Mouse (Mus musculus): ENCODE measurements around the gene Fndc11. TPM values are rescaled to one million over a fixed set of nuclear protein-coding genes. Genes with fewer than 3 reads are reported as not detected.
"Not testable (repeated sequence)": the region's sequence is repeated elsewhere in the genome, so short reads cannot be mapped to it uniquely, and the experiment has no call there.

The Fndc11 gene
- polyA plus RNA-seq (2015; fragmentation: Nextera tagmentation; extraction: Ambion mirVana): 0.15 and 0.23 TPM in 2 replicates

DNA sequence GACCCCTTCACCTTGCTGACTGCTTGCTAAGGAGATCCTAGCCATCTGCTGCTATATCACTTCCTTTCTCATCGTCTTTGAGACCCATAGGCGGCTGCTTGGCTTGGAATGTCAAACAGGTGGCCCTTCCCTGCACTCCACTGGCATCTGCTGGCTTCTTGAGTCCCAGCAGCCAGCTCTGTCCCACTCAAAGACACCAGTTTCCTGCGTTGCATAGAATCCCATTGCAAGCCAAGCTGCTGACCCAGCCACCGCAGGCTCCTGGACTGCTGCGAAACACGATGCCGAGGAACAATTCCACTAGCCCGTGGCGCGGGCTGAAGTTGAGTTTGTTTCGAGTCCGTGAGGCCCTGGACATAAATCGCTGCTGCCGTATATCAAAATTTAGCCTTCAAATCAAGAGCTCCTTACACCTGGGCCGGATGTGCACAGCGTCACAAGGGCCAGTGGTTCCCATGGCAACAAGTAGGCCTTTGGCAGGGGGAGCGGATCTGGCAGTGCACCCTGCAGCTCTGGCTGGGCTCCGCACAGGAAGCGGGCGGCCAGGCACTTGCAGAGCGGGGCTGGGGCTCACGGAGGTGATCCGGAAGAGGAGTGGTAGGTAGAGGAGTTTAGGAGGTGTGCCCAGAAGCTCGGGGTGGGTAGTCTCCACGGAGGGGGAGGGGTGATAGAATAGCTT lies at the start of gene Fndc11:
Gene Fndc11, plus strand, starts transcription at position 476 of the 679 bp plus-strand sequence.
- H3K36me3 ChIP-seq (ENCODE audit: poor library complexity, severe bottlenecking): no peaks in the 10 kb centered on the region
- peak; percentile 73 for ATAC-seq
- 5% methylated on average over 25 of the region's 25 CpGs for WGBS
- H3K4me3 ChIP-seq: peak within 1 kb of the TSS; percentile 30
- no peaks in the 10 kb centered on the region for H3K9me3 ChIP-seq (replicated peaks)
- H3K4me2 ChIP-seq: peak within 1 kb of the TSS; percentile 64
- H3K9ac ChIP-seq: peak within 1 kb of the TSS; percentile 37; the same call in 1 of the 2 replicates
- peaks cover 12% of the 10 kb centered on the region for H3K4me1 ChIP-seq
- H3K27me3 ChIP-seq: peaks cover 9% of the 10 kb centered on the region
- H3K27ac ChIP-seq: no peak within 1 kb of the TSS

DNA sequence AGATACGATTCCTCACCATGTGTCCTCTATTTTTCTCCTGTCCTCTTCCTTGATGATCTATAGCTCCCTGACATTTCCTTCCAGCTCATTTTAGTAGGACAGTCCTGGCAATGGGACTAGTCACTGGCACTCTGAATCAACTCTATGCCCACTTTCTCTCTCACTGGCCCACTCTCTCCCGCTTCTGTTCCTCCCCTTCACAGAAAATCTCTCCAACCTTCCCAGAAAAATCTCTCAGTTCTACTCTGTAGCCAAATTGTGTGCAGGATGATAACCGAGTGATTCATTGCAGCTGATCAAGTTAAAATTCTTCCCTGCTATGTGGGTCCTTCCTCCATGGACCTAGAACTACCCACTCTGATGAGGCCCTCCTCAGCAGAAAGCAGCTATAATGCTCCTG lies 45.2 kb upstream of the Fndc11 start:
- no peak overlapping the region for H3K4me3 ChIP-seq
- WGBS: 83% methylated on average over 3 of the region's 3 CpGs
- ATAC-seq: no peak
- H3K36me3 ChIP-seq (ENCODE audit: poor library complexity, severe bottlenecking): no peaks in the 10 kb centered on the region
- H3K9ac ChIP-seq: no peak overlapping the region
- H3K27ac ChIP-seq: no peak overlapping the region
- H3K4me2 ChIP-seq: no peak overlapping the region
- no peaks in the 10 kb centered on the region for H3K27me3 ChIP-seq
- H3K9me3 ChIP-seq (replicated peaks): no peaks in the 10 kb centered on the region
- H3K4me1 ChIP-seq: no peaks in the 10 kb centered on the region

DNA sequence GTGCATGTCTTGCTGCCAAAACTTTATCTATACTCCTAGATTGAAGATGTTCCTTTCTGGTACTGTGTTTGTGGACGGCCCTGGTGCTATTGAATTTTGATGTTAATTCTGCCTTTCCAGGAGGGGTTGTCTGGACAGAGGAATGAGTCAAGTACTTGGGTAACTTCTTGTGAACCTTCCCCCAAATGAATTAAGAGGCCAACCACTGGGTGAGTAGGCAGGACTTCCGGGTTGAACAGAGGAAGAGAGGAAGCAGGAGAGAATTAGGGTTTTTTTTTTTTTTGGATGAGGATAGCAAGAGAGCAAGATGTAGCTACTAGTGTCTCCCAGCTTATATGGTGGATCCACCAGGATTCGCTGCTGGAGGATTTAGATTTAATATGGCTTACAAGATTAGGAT lies 41.8 kb upstream of the Fndc11 start:
- no peaks in the 10 kb centered on the region for H3K4me1 ChIP-seq
- H3K9me3 ChIP-seq (replicated peaks): no peaks in the 10 kb centered on the region
- 80% methylated on average over 3 of the region's 3 CpGs for WGBS
- no peak for ATAC-seq
- no peak overlapping the region for H3K4me2 ChIP-seq
- H3K27ac ChIP-seq: no peak overlapping the region
- H3K27me3 ChIP-seq: no peaks in the 10 kb centered on the region
- H3K4me3 ChIP-seq: no peak overlapping the region
- no peak overlapping the region for H3K9ac ChIP-seq
- H3K36me3 ChIP-seq (ENCODE audit: poor library complexity, severe bottlenecking): no peaks in the 10 kb centered on the region

DNA sequence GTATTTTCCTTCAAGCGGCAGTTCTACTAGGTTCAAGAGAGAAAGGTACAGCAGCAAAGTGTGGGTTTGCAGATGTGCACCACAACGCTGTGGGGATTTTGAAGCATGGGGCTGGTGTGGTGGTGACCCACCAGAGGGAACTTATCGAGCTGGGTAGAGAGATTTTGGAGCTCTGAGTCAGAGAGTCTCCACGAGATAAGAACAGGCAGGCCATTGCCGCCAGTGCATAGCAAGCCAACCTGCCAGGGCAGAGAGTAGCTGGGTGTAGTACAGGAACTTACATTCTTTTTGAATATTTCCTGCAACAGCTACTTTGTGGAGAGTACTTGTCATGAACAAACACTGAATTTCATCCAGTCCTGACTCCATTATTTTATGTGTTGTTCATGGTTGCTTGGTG lies 41.3 kb upstream of the Fndc11 start:
- no peaks in the 10 kb centered on the region for H3K36me3 ChIP-seq (ENCODE audit: poor library complexity, severe bottlenecking)
- H3K9me3 ChIP-seq (replicated peaks): no peaks in the 10 kb centered on the region
- WGBS: 81% methylated on average over 5 of the region's 5 CpGs
- H3K27ac ChIP-seq: no peak overlapping the region
- no peaks in the 10 kb centered on the region for H3K27me3 ChIP-seq
- H3K4me1 ChIP-seq: no peaks in the 10 kb centered on the region
- H3K9ac ChIP-seq: no peak overlapping the region
- ATAC-seq: no peak
- no peak overlapping the region for H3K4me2 ChIP-seq
- H3K4me3 ChIP-seq: no peak overlapping the region

DNA sequence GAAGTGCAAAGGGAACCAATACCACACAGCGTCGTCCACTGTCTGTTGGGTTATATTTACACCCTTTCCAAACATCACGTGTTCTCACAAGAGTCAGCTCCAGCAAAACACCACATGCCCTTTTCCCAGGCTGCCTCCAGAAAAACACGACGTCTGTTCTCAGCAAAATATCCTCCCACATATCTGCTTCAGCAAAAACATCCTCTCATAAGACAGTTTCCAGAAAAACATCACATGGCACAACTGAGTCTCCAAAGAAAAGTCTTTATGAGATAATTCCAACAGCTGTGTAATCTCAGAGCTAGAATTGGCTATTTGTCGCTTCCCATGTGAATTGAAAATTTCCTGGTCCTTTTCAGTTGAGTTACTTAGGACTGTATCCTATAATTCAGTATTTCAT lies 38.9 kb upstream of the Fndc11 start:
- no peak overlapping the region for H3K4me2 ChIP-seq
- no peak overlapping the region for H3K4me3 ChIP-seq
- 0 out of 2 replicates have a peak, but pooled peaks cover 6% of the 10 kb centered on the region for H3K27me3 ChIP-seq
- no peaks in the 10 kb centered on the region for H3K36me3 ChIP-seq (ENCODE audit: poor library complexity, severe bottlenecking)
- H3K9ac ChIP-seq: no peak overlapping the region
- ATAC-seq: no peak
- no peaks in the 10 kb centered on the region for H3K4me1 ChIP-seq
- H3K27ac ChIP-seq: no peak overlapping the region
- no peaks in the 10 kb centered on the region for H3K9me3 ChIP-seq (replicated peaks)
- WGBS: 78% methylated on average over 6 of the region's 6 CpGs

DNA sequence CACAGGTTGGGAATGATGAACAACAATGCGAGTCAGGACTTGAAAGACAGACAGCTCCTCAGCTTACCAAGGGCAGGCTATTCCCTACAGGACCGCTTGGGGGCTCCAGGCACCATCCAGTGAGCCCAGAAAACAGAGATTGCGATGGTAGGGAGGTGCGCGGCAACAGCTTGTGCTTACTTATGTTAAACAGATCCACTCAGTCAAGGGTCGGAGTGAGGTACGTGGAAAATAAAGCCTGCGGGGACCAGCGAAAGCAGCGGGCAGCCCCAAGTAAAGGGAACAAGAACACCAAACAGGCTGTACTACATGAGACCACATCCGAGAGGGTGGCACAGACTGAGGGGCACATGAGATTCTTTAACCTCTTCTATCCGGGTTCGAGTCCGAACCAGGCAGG lies 33.2 kb upstream of the Fndc11 start:
- 0 out of 2 replicates have a peak, but pooled peaks cover 6% of the 10 kb centered on the region for H3K27me3 ChIP-seq
- H3K4me3 ChIP-seq: peak overlapping the region; percentile 81
- peak overlapping the region; percentile 98 for H3K9ac ChIP-seq
- peaks cover 13% of the 10 kb centered on the region for H3K4me1 ChIP-seq
- H3K27ac ChIP-seq: peak overlapping the region; percentile 95
- under 1% methylated on average over 14 of the region's 14 CpGs for WGBS
- no peaks in the 10 kb centered on the region for H3K9me3 ChIP-seq (replicated peaks)
- ATAC-seq: peak; percentile 89
- H3K36me3 ChIP-seq (ENCODE audit: poor library complexity, severe bottlenecking): peaks cover 16% of the 10 kb centered on the region
- peak overlapping the region; percentile 71 for H3K4me2 ChIP-seq

DNA sequence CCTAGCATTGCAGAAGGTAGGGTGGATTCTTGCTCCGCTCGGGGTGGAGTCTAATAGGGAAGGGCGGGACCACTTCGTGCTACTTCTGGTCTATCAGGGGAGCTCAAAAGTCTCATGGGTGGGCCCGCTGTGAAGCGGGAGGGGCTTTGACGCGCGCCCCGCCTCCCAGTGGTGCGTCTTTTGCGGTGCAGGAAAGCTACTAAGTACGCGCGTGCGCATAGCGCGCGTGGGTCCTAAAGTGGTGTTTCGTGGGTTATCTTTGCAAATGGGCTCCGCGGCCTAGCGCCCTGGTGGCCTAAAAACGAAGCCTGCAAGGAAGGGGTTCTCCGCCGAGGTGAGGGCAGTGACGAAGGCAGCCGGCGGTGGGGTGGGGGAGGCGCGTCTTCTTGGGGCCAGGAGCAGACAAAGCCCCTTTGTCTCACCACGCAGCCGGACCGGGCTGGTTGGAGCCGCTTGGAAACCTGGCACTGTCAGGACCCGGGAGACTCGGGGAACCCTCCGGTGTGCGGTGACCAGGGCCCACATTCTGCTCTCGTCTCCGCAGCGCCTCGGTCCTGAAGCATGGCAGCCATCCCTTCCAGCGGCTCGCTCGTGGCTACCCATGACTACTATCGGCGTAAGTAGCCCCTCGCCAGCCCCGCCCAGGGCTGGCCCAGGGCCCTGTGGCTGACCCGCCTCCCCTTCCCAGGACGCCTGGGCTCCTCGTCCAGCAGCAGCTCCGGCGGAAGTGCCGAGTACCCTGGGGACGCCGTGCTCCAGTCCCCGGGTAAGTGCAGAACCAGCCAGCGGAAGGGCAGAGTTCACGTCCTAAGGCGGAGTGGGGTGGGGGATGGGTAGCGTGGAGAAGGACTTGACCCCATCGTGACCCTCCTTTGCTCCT lies 32.5 kb upstream of the Fndc11 start, which contains the start of gene Ppdpf:
Gene Ppdpf, plus strand, starts transcription at position 127 of the 880 bp plus-strand sequence.
- WGBS: under 1% methylated on average over 63 of the region's 64 CpGs

DNA sequence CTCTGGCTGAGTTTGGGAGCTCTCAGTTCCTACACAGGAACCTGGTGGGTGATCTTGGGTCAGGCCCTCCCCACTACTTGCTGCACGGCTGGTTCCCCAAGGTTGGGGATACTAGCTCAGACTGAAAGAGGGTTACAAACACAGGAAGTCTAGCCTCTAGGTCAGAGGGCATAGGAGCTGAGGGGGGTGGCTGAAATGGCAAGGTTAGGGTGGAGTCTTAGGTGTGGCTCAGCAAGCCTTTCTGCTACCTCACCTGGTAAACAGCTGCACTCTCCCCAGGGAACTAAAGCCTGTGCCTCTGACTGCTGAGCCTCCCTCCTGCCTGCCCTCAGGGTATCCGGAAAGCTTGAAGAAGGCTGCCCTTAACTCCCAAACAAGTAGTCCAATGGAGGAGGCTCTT lies 31.1 kb upstream of the Fndc11 start:
- H3K4me2 ChIP-seq: peak overlapping the region; percentile 71
- WGBS: 95% methylated on average over 2 of the region's 2 CpGs
- peaks cover 16% of the 10 kb centered on the region for H3K36me3 ChIP-seq (ENCODE audit: poor library complexity, severe bottlenecking)
- ATAC-seq: no peak
- H3K4me1 ChIP-seq: peaks cover 13% of the 10 kb centered on the region
- H3K4me3 ChIP-seq: peak overlapping the region; percentile 81
- no peaks in the 10 kb centered on the region for H3K9me3 ChIP-seq (replicated peaks)
- H3K27ac ChIP-seq: no peak overlapping the region
- H3K9ac ChIP-seq: peak overlapping the region; percentile 40
- 0 out of 2 replicates have a peak, but pooled peaks cover 6% of the 10 kb centered on the region for H3K27me3 ChIP-seq

More for the DNA sequence above, 32.5 kb upstream of the Fndc11 start, which contains the start of gene Ppdpf:
- Histone ChIP-seq H3K4me2 (peak within 1 kb of the TSS; percentile 71), H3K27ac (peak within 1 kb of the TSS; percentile 95), H3K9me3 (replicated peaks) (no peaks in the 10 kb centered on the region), H3K27me3 (0 out of 2 replicates have a peak, but pooled peaks cover 6% of the 10 kb centered on the region), H3K4me3 (peak within 1 kb of the TSS; percentile 81), H3K36me3 (ENCODE audit: poor library complexity, severe bottlenecking) (peaks cover 16% of the 10 kb centered on the region), H3K4me1 (peaks cover 13% of the 10 kb centered on the region), H3K9ac (peak within 1 kb of the TSS; percentile 98)
- ATAC-seq: peak; percentile 96

DNA sequence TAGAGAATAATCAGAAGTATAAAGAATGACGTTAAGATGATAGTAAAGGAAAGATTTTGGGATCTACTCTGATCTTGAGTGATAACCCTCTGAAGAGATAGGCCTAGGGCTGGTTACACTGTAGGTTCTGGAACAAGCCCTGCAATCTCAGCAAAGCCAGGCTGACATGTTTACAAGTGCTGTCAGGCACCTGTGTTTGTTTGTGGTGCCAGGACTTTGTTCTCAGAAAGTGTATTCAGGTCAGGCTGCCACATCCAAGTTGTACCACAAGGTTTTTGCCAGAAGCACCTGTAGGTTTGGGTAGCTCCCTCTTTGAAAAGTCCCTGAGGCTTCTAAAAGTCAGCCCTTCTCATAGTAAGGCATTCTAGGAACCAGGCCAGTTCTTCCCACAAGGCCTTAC lies 30.5 kb upstream of the Fndc11 start:
- ATAC-seq: no peak
- no peak overlapping the region; the same call in 1 of the 2 replicates for H3K4me2 ChIP-seq
- peaks cover 13% of the 10 kb centered on the region for H3K4me1 ChIP-seq
- H3K36me3 ChIP-seq (ENCODE audit: poor library complexity, severe bottlenecking): peaks cover 16% of the 10 kb centered on the region
- H3K9me3 ChIP-seq (replicated peaks): no peaks in the 10 kb centered on the region
- H3K27me3 ChIP-seq: 0 out of 2 replicates have a peak, but pooled peaks cover 6% of the 10 kb centered on the region
- no peak overlapping the region for H3K9ac ChIP-seq
- WGBS: 90% methylated on average over 1 of the region's 1 CpGs
- no peak overlapping the region for H3K27ac ChIP-seq
- no peak overlapping the region for H3K4me3 ChIP-seq

DNA sequence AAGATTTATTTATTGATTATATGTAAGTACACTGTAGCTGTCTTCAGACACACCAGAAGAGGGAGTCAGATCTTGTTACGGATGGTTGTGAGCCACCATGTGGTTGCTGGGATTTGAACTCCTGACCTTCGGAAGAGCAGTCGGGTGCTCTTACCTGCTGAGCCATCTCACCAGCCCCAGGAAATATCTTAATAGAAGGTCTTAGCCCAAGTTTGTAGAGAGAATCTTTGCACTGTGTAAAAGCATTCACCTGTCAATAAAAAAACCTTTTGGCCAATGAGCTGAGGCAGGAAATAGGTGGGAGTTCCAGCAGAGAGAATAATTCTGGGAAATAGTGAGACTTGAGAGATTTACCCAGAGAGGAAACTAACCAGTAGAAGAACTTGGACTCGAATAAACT lies 28.4 kb upstream of the Fndc11 start:
- not testable (repeated sequence) for H3K4me3 ChIP-seq; H3K9me3 ChIP-seq (replicated peaks); H3K4me2 ChIP-seq; ATAC-seq; H3K27ac ChIP-seq; H3K27me3 ChIP-seq; H3K9ac ChIP-seq
- H3K4me1 ChIP-seq: peaks cover 11% of the 10 kb centered on the region
- WGBS: 86% methylated on average over 4 of the region's 4 CpGs
- peaks cover 16% of the 10 kb centered on the region for H3K36me3 ChIP-seq (ENCODE audit: poor library complexity, severe bottlenecking)

DNA sequence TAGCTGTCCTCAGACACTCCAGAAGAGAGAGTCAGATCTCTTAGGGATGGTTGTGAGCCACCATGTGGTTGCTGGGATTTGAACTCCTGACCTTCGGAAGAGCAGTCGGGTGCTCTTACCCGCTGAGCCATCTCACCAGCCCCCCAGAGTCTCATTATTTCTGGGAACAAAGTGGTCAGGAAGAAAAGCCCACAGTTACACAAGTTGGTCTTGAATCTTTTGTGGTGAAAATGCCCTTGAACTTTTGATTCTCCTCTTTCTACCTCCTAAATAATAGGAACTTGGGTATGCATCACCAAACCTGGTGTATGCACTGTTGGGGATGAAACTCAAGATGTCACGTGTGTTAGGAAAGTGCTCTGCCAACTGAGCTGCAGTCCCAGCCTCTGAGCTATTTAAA lies 27.9 kb upstream of the Fndc11 start:
- Histone ChIP-seq H3K4me1 (peaks cover 9% of the 10 kb centered on the region), H3K9ac (no peak overlapping the region), H3K27me3 (no peaks in the 10 kb centered on the region), H3K27ac (no peak overlapping the region), H3K4me3 (no peak overlapping the region), H3K9me3 (replicated peaks) (no peaks in the 10 kb centered on the region), H3K36me3 (ENCODE audit: poor library complexity, severe bottlenecking) (peaks cover 16% of the 10 kb centered on the region), H3K4me2 (no peak overlapping the region)
- 61% methylated on average over 4 of the region's 4 CpGs for WGBS
- ATAC-seq: no peak

DNA sequence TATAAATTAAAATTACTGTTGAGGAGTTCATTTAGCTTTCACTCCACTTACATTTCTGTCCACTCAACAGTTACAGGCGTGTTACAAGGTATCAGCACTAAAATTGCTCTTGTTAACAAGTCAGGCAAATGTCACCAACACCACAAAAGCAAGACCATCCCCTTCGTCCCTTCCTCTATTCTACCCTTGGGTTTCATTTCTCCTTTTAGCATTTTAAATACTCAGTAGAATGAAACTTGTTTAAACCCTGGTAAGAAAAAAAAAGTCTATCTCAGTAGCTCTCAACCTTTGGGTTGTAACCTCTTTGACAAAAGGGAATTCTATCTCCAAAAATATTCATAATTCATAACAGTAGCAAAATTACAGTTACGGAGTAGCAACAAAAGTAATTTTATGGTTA lies 26.8 kb upstream of the Fndc11 start:
- 80% methylated on average over 3 of the region's 3 CpGs for WGBS
- H3K4me1 ChIP-seq: peaks cover 9% of the 10 kb centered on the region
- ATAC-seq: no peak
- no peaks in the 10 kb centered on the region for H3K27me3 ChIP-seq
- no peak overlapping the region for H3K9ac ChIP-seq
- no peak overlapping the region for H3K4me3 ChIP-seq
- no peaks in the 10 kb centered on the region for H3K9me3 ChIP-seq (replicated peaks)
- no peak overlapping the region for H3K27ac ChIP-seq
- H3K4me2 ChIP-seq: no peak overlapping the region
- peaks cover 16% of the 10 kb centered on the region for H3K36me3 ChIP-seq (ENCODE audit: poor library complexity, severe bottlenecking)

Measured in forebrain, embryonic 13.5 days (tissue).